Mouse (Mus musculus) left cerebral cortex, adult 6 months (tissue): ENCODE data around the gene Zfyve1. TPM values are rescaled to one million over a fixed set of nuclear protein-coding genes. Genes with fewer than 3 reads are reported as not detected.

Experiments
- long read RNA-seq, 2 experiments: library from polyadenylated mRNA; unstranded; transcript quantifications; one replicate each; pipeline ENCODE4 v2.0.0; 2019 to 2020
- polyA plus RNA-seq: library from polyadenylated mRNA; unstranded; fragments of <200 nt; fragmentation: Nextera tagmentation; gene quantifications from 2 replicates; pipeline ENCODE4 v1.2.3, GENCODE M21; 2021

Gene Zfyve1
- 7.2 and 13.0 TPM in 2 replicates for polyA plus RNA-seq
- long read RNA-seq, experiment 1, full-length matches to known transcripts: 36 of 66 reads
- long read RNA-seq, experiment 1, partial matches to known transcripts: 15 of 66 reads
- long read RNA-seq, experiment 1, other reads (novel, unspliced or antisense): 15 of 66 reads
- long read RNA-seq, experiment 2, full-length matches to known transcripts: 5 of 9 reads
- long read RNA-seq, experiment 2, partial matches to known transcripts: 3 of 9 reads
- long read RNA-seq, experiment 2, other reads (novel, unspliced or antisense): 1 of 9 reads

DNA sequence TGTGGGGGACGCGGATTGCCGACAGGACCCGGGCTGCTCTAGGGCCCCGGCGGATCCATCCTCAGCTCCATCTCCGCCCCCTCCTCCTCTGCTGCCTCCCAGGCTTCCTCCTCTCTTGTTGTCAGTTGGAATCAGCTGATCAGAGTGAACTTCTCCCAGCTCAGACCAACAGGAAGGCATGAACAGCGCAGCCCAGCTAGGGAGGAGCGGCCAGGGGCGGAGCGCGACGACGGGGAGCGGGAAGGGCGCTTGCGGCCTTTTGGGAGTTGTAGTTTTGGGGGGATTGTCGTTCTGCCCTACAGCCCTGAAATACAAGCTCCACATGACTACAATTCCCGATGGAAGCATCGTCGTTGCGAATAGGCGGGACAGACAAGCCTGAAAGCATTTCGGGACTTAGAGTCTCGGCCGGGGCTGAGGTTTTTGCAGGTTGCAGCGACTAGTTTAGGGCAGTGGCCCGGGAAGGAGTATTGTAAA, at the start of gene Zfyve1:
Gene Zfyve1, minus strand, starts transcription at position 198 of the 477 bp plus-strand sequence.

DNA sequence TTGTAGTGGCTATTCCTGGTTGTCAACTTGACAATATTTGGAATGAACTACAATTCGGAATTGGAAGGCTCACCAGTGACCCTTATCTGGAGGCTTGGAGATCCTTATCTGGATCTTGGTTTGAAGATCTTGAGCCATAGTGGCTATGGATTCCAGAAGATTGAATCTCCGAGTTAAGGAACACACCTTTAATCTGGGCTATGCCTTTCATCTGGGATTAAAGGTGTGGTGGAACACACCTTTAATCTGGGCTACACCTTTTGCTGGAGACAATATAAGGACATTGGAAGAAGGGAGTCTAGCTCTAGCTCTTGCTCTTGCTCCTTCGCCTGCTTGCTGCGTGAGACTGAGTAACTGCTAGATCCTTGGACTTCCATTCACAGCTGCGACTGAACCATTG, 33.9 kb upstream of the Zfyve1 start, which contains the start of gene Rbm25:
Gene Rbm25, plus strand, starts transcription at position 301 of the 400 bp plus-strand sequence.

DNA sequence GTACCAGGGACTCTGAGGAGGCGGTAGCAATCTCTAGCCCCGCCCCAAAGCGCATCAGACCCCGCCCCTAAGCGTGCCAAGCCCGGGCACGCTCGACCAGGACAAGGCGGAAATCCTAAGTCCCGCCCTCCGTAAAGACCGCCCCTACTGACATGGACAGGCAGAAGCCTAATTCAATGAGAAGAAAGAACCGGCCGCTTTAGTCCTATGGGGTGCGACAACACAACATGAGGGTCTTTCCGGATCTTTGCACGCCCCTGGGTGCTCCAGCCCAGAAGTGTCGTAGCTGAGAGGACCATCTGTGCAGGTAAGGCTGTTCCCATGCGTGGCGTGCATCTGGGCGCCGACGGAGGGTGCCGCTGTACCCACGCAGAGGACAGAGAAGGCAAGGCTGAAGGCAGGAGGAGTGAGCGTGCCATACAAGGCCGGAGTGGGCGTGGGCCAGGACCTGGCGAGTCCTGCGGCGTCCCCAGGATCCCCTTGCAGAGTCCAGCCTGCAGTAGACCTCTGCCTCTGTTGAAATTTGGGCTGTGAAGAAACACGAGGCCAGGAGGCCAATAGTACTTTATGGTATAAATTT, 76.6 kb downstream of the Zfyve1 start, which contains the start of gene Dcaf4:
Gene Dcaf4, plus strand, starts transcription at position 156 of the 580 bp plus-strand sequence.

Other genes starting within 250 kb of the Zfyve1 start
- gene Dpf3, start 109.5 kb downstream of the Zfyve1 start, polyA plus RNA-seq: 2.2 and 2.9 TPM in 2 replicates
- gene Dcaf4, start 76.8 kb downstream of the Zfyve1 start, polyA plus RNA-seq: 22.9 and 27.3 TPM in 2 replicates
- gene Rbm25, start 34.0 kb upstream of the Zfyve1 start, polyA plus RNA-seq: 41.7 and 46.4 TPM in 2 replicates
- gene Psen1, start 90.9 kb upstream of the Zfyve1 start, polyA plus RNA-seq: 20.8 and 25.1 TPM in 2 replicates
- 0.13 and 0.28 TPM in 2 replicates for gene Papln, start 166.4 kb upstream of the Zfyve1 start, polyA plus RNA-seq